Mouse (Mus musculus) lung, adult 18-20 months (tissue): ENCODE results near the gene Tiparp.

Experiments used
- DNase-seq, 2 experiments: peaks; one replicate each; pipeline ENCODE4 v3.0.0; 2022; ENCODE audit warnings: mixed read lengths in 2 of 2

The Tiparp gene

DNA sequence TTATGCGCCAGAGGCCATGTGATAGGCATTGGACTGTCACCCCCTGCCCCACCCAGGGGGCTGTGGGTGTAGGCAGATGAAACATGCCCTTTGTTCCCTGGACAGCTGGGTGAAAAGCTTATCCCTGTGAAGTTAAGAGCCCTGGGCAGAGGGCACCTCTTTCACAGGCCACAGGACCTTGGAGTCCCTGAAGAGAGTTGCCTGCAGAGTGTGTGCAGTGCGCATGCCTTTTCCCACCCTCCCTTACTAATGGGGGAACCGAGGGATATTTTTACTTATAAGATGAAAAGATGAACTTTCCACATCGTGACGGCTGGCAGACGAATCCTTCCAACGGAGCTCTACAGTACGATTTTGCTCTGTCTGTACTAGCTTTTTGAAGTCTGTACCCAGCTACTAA is 57.1 kb downstream of the Tiparp start:
- DNase-seq = no peak

GRCm38 (mm10) chr3:65585823-65586482 is 57.7 kb downstream of the Tiparp start:
- no peak for DNase-seq

- peak; percentile 17 to 40 for DNase-seq
Measured at GRCm38 (mm10) chr3:65586483-65586905, 58.3 kb downstream of the Tiparp start.

- no peak for DNase-seq
Measured at GRCm38 (mm10) chr3:65586966-65587365, 58.8 kb downstream of the Tiparp start.

- DNase-seq = no peak
Measured at GRCm38 (mm10) chr3:65588424-65588823, 60.2 kb downstream of the Tiparp start.

DNA sequence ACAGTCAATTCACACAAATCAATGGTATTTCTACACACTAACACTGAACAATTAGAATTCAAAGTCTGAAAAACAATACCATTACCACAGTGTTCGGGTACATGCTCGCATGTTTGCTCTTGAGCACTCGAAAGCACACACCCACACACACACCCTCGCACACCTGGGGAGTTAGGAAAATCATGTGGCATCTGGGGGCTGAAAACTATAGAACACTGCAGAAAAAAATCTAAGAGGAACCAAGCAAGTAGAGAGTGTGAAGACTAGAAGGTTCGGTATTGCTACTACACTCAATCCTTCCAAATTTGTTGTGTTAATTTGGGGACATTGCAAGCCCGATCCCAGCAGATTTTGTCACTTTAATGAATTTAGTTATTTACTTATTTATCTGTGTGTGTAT is 64.6 kb downstream of the Tiparp start:
- DNase-seq = no peak

DNA sequence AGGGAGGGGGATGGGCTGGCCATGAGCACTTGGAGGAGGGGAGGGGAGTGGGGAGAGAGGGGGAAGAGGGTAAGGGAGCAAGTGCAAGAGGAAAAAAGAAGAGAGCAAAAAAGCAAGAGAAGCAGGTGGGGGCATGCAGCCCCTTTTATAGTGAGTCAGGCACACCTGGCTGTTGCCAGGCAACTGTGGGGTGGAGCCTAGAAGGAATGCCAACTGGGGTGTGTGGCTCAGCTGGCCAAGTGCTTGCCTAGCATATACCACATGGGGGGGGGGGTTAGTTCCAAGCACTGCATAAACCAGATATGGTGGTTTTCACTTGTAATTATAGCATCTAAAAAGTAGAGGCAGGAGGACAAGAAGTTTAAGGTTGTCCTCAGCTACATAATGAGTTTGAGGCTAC is 66.3 kb downstream of the Tiparp start:
- DNase-seq = peak in 1 of 2 experiments; percentile 34

DNA sequence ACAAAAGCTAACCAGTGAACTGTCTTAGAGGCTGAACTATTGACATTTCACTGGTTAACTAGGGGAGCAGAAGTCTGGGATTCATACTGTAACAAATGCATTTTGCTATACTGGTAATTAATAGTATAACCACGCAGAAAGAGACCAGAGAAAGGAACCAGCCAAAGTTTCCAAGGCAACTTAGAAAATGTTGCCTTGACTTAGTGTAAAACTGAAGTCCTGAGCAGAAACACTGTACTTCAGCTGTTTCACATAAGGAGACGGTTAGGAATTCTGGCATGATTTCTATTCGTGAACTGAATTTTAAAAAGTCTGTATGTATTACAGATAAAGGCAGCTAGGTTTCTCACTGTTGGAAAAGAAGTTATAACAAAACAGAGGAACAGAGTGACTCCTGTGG is 67.0 kb downstream of the Tiparp start:
- no peak for DNase-seq

DNA sequence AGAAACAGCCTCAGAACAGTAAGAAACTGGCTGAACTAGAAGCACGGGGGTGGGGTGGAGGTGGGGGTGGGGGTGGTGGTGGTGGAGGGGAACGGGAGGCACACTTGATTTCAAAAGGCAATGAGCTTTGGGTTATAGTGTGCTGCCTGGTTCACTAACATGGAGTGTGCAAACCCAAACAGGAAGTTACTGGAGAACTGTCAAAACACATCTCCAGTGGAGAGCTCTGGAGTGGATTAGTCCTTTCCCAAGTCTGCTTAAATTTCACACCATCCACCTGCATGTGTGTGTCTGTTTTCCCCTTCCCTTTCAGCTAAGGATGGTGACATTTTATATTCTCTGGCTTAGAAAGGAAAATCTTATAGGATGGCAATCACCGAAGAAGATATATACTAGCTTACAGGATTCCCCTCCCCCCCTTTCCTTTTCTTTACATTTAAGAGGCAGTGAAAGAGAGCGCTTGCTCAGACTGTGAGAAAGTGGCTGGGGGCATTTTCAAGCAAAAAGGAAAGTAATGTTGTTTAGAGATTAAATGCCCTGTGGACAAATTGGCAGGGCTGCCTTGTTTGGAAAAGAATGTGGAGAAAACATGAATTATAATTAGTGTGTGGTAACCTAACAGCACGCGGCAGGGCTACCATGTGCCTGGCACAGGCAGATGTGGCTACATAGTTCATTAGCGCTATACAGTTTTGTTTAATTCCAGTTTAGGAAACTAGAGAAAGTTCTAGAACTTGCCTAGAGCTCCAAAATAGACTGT is 70.0 kb downstream of the Tiparp start:
- no peak for DNase-seq

GRCm38 (mm10) chr3:65599151-65599550 is 70.9 kb downstream of the Tiparp start:
- no peak for DNase-seq

- no peak for DNase-seq
Measured at GRCm38 (mm10) chr3:65601291-65602050, 73.3 kb downstream of the Tiparp start.

DNA sequence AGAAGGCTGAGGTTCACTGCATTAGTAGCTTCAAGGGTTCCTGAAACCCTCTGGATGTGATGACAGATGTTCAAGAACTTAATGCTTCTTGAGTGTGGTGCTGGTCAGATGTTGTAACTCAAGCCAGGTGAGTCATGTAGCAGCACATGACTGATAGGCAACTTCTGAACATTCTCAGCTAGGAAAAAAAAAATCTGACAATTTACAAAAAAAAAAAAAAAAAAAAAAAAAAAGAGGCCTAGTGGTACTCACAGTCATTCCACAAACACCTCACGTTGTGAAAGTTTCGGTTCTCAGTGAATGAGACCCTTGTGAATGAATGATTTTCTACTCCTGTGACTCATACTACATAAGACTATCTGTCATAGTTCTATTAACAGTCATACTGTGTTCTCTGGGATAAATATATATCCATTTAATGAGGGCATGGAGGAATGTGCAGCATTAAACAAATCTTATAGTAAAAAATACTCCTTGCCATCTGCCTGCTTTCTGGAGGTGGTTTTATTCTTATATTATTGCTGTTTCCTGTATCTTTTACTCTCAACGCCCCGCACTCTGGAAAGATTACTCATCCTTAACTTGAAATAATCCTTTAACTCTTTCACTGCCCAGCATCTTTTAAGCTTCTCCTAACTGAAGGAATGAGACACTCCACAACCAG is 75.3 kb downstream of the Tiparp start:
- DNase-seq = peak in 1 of 2 experiments; percentile 46
